Mouse (Mus musculus): ENCODE measurements around the gene Nt5dc3.

Gene Nt5dc3

DNA sequence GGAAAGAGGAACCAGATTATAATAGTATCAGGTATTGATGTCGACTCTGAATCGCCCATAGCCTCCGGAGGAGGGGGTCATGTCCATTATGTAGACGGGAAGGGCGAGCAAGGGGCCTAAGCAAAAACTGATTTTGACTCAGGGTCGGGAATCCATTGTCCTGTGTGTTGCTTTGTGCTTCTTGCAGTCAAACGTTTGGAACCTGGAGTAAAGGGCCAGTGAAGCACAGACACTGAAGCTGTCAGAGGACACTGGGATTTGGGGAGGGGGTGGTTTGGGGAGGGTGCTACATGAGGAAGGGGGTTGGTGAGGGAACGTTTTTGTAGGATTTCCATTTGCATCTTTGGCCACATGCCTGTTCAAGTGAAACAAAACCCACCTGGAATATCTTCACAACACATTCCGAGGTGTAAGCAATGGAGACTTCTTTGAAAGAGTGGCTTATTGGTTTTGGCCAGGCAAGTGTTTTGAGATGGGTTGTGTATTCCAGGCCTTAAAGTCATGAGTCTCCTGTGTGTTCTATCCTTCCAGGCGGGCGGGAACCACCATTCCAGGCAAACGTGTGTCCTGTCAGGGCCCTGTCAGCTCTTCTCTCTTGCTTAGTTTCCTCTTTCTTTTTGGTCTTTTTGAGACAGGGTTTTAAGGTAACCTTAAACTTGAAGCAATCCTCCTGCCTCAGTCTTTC is 1.2 kb downstream of the Nt5dc3 start:
- DNase-seq = no peak

- no peak for DNase-seq
Observed at GRCm38 (mm10) chr10:86781641-86782040, 2.8 kb downstream of the Nt5dc3 start.

DNA sequence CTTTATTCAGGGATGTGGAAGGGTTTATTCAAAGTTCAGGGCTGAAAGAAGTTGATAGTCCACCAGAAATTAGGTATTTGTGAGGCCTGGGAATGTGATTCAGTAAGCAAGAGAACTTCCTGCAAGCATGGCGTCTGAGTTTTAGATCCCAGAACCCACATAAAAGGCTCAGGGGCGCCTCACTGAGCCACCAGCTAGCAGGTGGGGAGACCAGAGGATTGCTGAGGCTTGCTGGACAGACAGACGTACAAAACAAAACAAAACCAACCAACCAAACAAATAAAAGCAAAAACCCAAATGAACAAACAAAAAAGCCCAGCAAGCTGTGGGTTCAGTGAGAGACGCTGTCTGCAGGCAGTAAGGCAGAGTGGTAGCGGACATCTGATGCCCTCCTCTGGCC is 3.9 kb downstream of the Nt5dc3 start:
- DNase-seq = no peak

GRCm38 (mm10) chr10:86783561-86783960 is 4.8 kb downstream of the Nt5dc3 start:
- no peak for DNase-seq

DNA sequence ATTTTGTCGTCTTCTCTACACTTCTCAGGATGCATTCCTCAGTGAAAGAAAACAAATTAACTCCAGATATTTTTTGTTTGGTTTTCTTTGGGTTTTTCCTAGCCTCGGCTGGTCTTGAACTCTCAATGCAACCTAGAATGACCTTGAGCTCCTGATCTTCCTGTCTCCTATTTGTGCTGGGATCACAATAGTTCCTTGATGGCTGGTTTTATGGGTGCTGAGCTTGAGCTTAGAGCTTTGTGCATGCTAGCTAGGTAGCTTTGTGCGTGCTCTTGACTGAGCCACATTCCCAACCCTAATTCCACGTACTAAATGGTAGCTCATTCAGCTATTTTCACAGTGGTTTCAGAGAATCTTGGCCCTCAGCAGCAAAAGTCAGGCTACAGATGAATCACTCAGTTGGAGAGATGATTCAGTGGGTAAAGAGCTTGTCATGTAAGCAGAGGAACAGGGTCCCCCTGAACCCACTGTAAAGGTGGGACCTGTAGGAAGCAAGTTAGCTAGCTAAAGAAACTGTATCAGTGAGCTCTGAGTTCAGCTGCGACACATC is 5.4 kb downstream of the Nt5dc3 start:
- DNase-seq = no peak

- DNase-seq = no peak
Observed at GRCm38 (mm10) chr10:86785396-86785795, 6.6 kb downstream of the Nt5dc3 start.

- no peak for DNase-seq
Observed at GRCm38 (mm10) chr10:86786083-86786482, 7.3 kb downstream of the Nt5dc3 start.

DNA sequence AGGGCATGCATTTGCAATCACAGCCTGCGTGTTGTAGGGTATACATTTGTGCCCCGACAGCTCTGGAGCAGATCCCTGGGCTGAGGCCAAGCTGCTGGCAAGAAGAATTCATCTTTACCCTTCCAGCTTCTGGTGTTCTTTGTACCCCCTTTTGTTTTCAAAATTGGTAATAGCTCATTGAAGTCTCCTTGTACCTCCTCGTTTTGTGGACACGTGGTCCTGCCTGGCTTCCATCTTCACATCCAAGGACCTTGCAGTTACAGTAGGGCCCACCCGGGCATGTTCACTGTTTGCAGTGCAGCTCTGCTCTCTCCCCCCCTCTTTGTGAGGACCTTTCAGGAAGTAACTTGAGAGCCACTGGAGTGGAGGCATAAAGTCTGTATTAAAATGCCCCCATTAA is 9.4 kb downstream of the Nt5dc3 start:
- DNase-seq = no peak

GRCm38 (mm10) chr10:86789146-86789672 is 10.4 kb downstream of the Nt5dc3 start:
- no peak for DNase-seq

DNA sequence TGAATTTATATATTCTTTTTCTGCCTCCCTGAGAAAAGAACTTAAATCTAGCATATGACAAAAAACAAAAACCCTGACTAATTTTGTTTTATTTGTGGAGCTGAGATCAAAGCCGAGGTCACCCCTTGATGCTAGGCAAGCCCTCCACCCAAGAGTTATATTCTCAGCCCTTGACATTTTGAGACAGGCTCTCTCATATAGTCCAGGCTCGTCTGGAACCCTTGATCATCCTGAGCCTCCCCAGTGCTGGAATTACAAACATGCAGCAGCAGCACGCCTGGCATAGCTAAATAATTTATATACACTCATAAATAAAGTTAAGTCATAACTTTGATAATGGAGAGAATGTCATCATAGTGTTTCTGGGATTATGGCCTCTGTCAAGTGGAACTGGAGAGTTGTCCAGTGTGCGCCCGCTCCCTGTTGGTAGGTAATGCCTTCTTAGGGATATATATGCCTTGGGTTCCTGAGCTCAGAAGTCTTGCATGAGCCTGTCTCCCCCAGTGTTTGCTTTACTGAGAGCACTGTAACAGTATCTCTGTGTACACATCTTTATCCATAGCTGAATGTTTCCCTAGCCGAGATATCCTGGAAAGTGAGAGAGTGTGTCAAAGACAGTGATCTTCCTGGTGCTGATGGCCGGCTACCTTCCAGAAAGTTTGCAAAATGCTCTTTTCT is 12.8 kb downstream of the Nt5dc3 start:
- no peak for DNase-seq

DNA sequence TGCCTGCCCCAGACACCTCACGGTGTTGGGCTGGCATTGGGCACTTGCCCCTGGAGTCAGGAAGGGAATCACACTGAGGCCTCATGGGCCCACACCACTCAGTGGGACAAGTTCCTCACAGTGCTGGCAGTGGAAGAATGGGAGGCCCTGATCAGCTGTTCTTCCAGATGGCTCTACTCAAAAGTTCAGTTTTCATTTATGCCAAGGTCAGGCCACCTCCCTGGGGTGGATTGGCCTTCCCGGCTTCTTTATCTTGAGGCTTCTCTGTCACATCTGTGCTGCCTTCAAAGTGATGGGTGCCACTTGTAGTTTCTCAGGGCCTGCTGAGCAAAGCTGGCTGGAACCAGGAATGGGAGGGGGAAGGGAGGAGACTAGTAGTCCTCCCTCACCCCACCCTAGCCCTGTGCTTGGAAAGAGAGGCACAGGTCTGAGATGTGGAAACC is 14.7 kb downstream of the Nt5dc3 start:
- no peak for DNase-seq

GRCm38 (mm10) chr10:86794196-86794595 is 15.4 kb downstream of the Nt5dc3 start:
- DNase-seq = no peak

- no peak for DNase-seq
Observed at GRCm38 (mm10) chr10:86794794-86795535, 16.2 kb downstream of the Nt5dc3 start.

GRCm38 (mm10) chr10:86796073-86796741 is 17.4 kb downstream of the Nt5dc3 start:
- DNase-seq = no peak

DNA sequence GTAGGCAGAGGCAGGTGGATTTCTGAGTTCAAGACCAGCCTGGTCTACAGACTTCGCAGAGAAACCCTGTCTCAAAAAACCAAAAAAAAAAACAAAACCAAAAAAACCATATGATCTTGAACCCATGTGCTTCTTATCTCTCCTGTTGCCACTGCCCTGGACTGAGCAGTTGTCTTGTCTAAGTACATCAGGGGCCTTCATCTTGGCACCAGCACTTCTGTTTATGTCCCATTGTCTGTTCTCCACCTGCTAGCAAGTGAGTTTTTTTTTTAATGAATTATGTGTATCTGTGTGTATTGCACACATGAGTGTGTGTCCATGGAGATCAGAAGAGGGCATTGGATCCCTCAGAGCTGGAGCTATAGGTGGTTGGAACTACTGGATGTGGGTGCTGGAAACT is 28.6 kb downstream of the Nt5dc3 start:
- DNase-seq = no peak

GRCm38 (mm10) chr10:86808013-86808758 is 29.4 kb downstream of the Nt5dc3 start:
- DNase-seq = no peak

GRCm38 (mm10) chr10:86810000-86810399 is 31.2 kb downstream of the Nt5dc3 start:
- DNase-seq = no peak

- no peak for DNase-seq
Observed at GRCm38 (mm10) chr10:86810612-86811011, 31.8 kb downstream of the Nt5dc3 start.

- DNase-seq = no peak
Observed at GRCm38 (mm10) chr10:86814292-86815131, 35.7 kb downstream of the Nt5dc3 start.

DNA sequence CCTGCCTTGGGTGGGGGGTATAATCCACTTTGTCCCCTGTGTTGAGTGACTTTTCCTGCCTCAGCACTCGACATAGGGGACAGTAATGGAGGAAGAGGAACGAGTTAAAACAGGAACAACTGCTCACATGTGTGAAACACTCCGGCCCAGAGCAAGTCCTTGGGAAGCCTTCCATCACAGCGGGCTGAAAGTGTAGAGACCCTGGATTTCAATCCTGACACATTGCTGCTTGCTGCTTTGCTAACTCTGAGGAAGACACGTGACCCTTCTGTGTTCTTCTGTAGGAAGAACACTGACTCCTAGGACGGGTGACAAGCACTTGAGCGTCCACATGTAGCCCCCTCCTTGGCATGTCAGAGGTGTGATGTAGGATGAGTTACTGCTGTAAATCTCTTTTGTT is 36.3 kb downstream of the Nt5dc3 start:
- no peak for DNase-seq

DNA sequence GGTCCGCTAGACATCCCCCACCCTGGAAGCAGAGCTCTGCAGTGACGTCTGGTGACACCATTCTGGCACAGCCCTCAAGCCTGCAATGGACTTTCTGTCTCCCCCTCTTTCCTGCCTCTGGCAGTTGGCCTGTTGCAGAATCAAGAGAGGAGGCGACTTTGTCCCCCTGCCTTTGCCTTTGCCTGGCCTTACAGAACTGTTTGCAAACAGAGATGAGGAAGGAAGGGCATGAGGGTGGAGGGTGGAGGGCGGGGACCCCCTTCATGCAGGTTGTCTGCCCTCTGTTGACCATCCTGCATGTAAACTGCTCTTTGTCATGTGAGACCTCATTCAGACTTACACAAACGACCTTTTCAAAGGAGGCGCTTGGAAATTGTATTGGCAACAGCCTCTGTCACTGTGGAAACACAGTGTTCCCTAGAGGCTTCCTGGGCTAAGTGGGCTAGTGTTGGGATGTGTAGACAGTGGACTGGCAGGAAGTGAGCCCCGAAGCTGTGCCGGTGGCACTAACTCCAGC is 40.9 kb downstream of the Nt5dc3 start:
- DNase-seq = no peak
